Mouse (Mus musculus) CH12.LX (cell line): ENCODE data around the gene Trim26. TPM values are rescaled to one million over a fixed set of nuclear protein-coding genes. Genes with fewer than 3 reads are reported as not detected.

Source experiments
- DNase-seq: peaks from one replicate; pipeline ENCODE4 v3.0.0-alpha.2; 2013; ENCODE audit errors: extremely low read depth
- H3K27ac ChIP-seq: 2 replicates; pipeline ENCODE4 v1.5.1; 2012; ENCODE audit warnings: low read depth, mild to moderate bottlenecking, control low read depth, moderate library complexity; ENCODE audit not compliant: insufficient read depth
- H3K27me3 ChIP-seq: replicated peaks from 2 replicates; pipeline ENCODE3; 2012; ENCODE audit warnings: inconsistent platforms
- H3K36me3 ChIP-seq, 2 experiments: replicated peaks in 1 of 2; 2 replicates each; pipeline versions ENCODE3 to v1.6.1; 2012; ENCODE audit warnings: inconsistent platforms in 1 of 2, low read length in 1 of 2, mild to moderate bottlenecking in 1 of 2, mixed read lengths in 1 of 2, moderate library complexity in 1 of 2; ENCODE audit not compliant: control insufficient read depth in 1 of 2, insufficient read depth in 1 of 2
- H3K4me1 ChIP-seq, 2 experiments: 2 replicates each; pipeline ENCODE4 v1.6.1; 2012; ENCODE audit warnings: inconsistent platforms in 1 of 2, moderate library complexity in 1 of 2; ENCODE audit not compliant: insufficient read depth in 2 of 2, control insufficient read depth in 1 of 2
- H3K4me2 ChIP-seq: 2 replicates; pipeline ENCODE4 v1.6.1; 2012; ENCODE audit warnings: low read depth, mild to moderate bottlenecking, control low read depth; ENCODE audit not compliant: poor library complexity, insufficient read depth, severe bottlenecking
- H3K4me3 ChIP-seq, 3 experiments: fragments of 150-350 bp in 1 of 3; sonication (generic) in 1 of 3; replicated peaks in 1 of 3; 2 replicates each; pipeline versions ENCODE3 to v1.5.1; 2011 to 2012; ENCODE audit warnings: low read depth in 2 of 3, low read length in 2 of 3, mild to moderate bottlenecking in 2 of 3, moderate library complexity in 2 of 3, control low read depth in 1 of 3, improper control_type of control experiment in 1 of 3, inconsistent platforms in 1 of 3, mixed read lengths in 1 of 3; ENCODE audit not compliant: poor library complexity in 1 of 3
- H3K79me2 ChIP-seq: replicated peaks from 2 replicates; pipeline ENCODE4 v1.6.1; 2012; ENCODE audit warnings: mild to moderate bottlenecking, moderate library complexity; ENCODE audit not compliant: control insufficient read depth, poor library complexity, insufficient read depth, severe bottlenecking; ENCODE audit errors: extremely low read depth
- H3K9ac ChIP-seq: 2 replicates; pipeline ENCODE4 v1.6.1; 2012; ENCODE audit warnings: low read depth, mild to moderate bottlenecking, control low read depth, moderate library complexity; ENCODE audit not compliant: insufficient read depth
- H3K9me3 ChIP-seq: replicated peaks from 2 replicates; pipeline ENCODE3; 2012; ENCODE audit warnings: low read length, inconsistent platforms, mixed read lengths
- CHD2 ChIP-seq: IDR thresholded peaks from 2 replicates; pipeline ENCODE4 v1.6.1; 2011; ENCODE audit warnings: low read length, improper control_type of control experiment
- E2F4 ChIP-seq: IDR thresholded peaks from 2 replicates; pipeline ENCODE4 v1.6.1; 2011; ENCODE audit warnings: low read depth, low read length, improper control_type of control experiment; ENCODE audit not compliant: insufficient replicate concordance
- ELF1 ChIP-seq: IDR thresholded peaks from 2 replicates; pipeline ENCODE4 v1.6.1; 2014; ENCODE audit warnings: low read depth, mild to moderate bottlenecking, inconsistent platforms, low read length, improper control_type of control experiment
- GABPA ChIP-seq: IDR thresholded peaks from 2 replicates; pipeline ENCODE4 v1.6.1; 2012; ENCODE audit warnings: low read depth, low read length, improper control_type of control experiment, inconsistent platforms; ENCODE audit not compliant: insufficient replicate concordance
- KAT2A ChIP-seq: IDR thresholded peaks from 2 replicates; pipeline ENCODE4 v1.6.1; 2012; ENCODE audit warnings: low read length, improper control_type of control experiment, inconsistent platforms; ENCODE audit not compliant: insufficient replicate concordance
- POLR2A ChIP-seq: IDR thresholded peaks from 2 replicates; pipeline ENCODE4 v1.6.1; 2011; ENCODE audit warnings: low read depth, mild to moderate bottlenecking, improper control_type of control experiment, low read length
- SIN3A ChIP-seq: IDR thresholded peaks from 2 replicates; pipeline ENCODE4 v1.6.1; 2012; ENCODE audit warnings: low read length, improper control_type of control experiment, inconsistent platforms
- SMC3 ChIP-seq: IDR thresholded peaks from 2 replicates; pipeline ENCODE4 v1.6.1; 2011; ENCODE audit warnings: low read depth, low read length, improper control_type of control experiment
- ZC3H11A ChIP-seq: IDR thresholded peaks from 2 replicates; pipeline ENCODE4 v1.6.1; 2012; ENCODE audit warnings: low read depth, mild to moderate bottlenecking, inconsistent platforms, low read length, improper control_type of control experiment
- ZMIZ1 ChIP-seq: IDR thresholded peaks from 2 replicates; pipeline ENCODE4 v1.6.1; 2012; ENCODE audit warnings: low read depth, mild to moderate bottlenecking, inconsistent platforms, low read length, improper control_type of control experiment
- ZNF384 ChIP-seq: IDR thresholded peaks from 2 replicates; pipeline ENCODE4 v1.6.1; 2012; ENCODE audit warnings: low read depth, low read length, improper control_type of control experiment, inconsistent platforms
- dilution Hi-C: fragments of 300-500 bp; cut with MboI; formaldehyde crosslinking; loops from 2 replicates; pipeline ENCODE4 v1.14.3; 2020; ENCODE audit warnings: low sequenced_read_pairs; ENCODE audit not compliant: extremely low pct_unique_long_range_greater_than_20kb, extremely low pct_ligation_motif_present
- in situ Hi-C: fragments of 300-500 bp; cut with MboI; formaldehyde crosslinking; loops from 3 replicates; pipeline ENCODE4 v1.14.3; 2019; ENCODE audit warnings: low sequenced_read_pairs, low pct_ligation_motif_present, low pct_unique_long_range_greater_than_20kb, mixed read lengths
- polyA plus RNA-seq: library from polyadenylated mRNA; unstranded; fragments of >175 nt; gene quantifications from 2 replicates; pipeline ENCODE4 v1.2.1, GENCODE M21; 2012; ENCODE audit warnings: low read depth; ENCODE audit not compliant: insufficient read length
- total RNA-seq, 2 experiments: library from RNA; depleted of rRNA; stranded (reverse); fragments of 300-350 nt in 1 of 2; fragments of >200 nt in 1 of 2; gene quantifications; 2 replicates each; pipeline ENCODE4 v1.2.3; 2012 to 2014

Trim26 gene
- total and polyA plus RNA-seq, 3 experiments: 14.2 to 67.1 (median 17.1) TPM

- Histone ChIP-seq H3K9ac (no peak overlapping the region), H3K27ac (no peak overlapping the region), H3K4me1 (peaks cover 8 to 53% of the 10 kb centered on the region in 2 experiments), H3K36me3 (peaks cover 6 to 44% of the 10 kb centered on the region in 2 experiments), H3K4me3 (no peak overlapping the region), H3K4me2 (no peak overlapping the region), H3K9me3 (no peaks in the 10 kb centered on the region), H3K27me3 (no peaks in the 10 kb centered on the region), H3K79me2 (peaks cover 3% of the 10 kb centered on the region)
- no peak for TF ChIP-seq SIN3A
- no peak for TF ChIP-seq SMC3
- TF ChIP-seq ZNF384: no peak
- no peak for DNase-seq
- dilution Hi-C loops (no loop called here), in situ Hi-C loops (no loop called here)
Measured at GRCm38 (mm10) chr17:36839931-36840330, 3.0 kb downstream of the Trim26 start.

GRCm38 (mm10) chr17:36840961-36841445 is 4.1 kb downstream of the Trim26 start:
- in situ Hi-C loops: no loop called here
- no peak overlapping the region for H3K4me3 ChIP-seq
- dilution Hi-C loops: no loop called here
- no peak overlapping the region for H3K27ac ChIP-seq
- H3K9me3 ChIP-seq: no peaks in the 10 kb centered on the region
- H3K9ac ChIP-seq: no peak overlapping the region
- peaks cover 3% of the 10 kb centered on the region for H3K79me2 ChIP-seq
- H3K4me1 ChIP-seq: peaks cover 8 to 59% of the 10 kb centered on the region in 2 experiments
- H3K36me3 ChIP-seq: peaks cover 6 to 53% of the 10 kb centered on the region in 2 experiments
- no peak for DNase-seq
- TF ChIP-seq ELF1 (no peak), ZMIZ1 (no peak)
- H3K4me2 ChIP-seq: no peak overlapping the region
- H3K27me3 ChIP-seq: no peaks in the 10 kb centered on the region

GRCm38 (mm10) chr17:36843696-36844095 is 6.8 kb downstream of the Trim26 start:
- dilution Hi-C loops: no loop called here
- H3K27ac ChIP-seq: no peak overlapping the region

More at GRCm38 (mm10) chr17:36843696-36844095, 6.8 kb downstream of the Trim26 start:
- no peaks in the 10 kb centered on the region for H3K27me3 ChIP-seq
- H3K4me2 ChIP-seq: no peak overlapping the region
- peaks cover 12 to 70% of the 10 kb centered on the region in 2 experiments for H3K36me3 ChIP-seq
- no peak for DNase-seq
- TF ChIP-seq POLR2A (no peak), ZC3H11A (no peak), E2F4 (no peak), GABPA (no peak), KAT2A (no peak), CHD2 (no peak)
- H3K9me3 ChIP-seq: no peaks in the 10 kb centered on the region
- no peaks in the 10 kb centered on the region; the same call in 1 of the 2 replicates for H3K79me2 ChIP-seq
- no peak overlapping the region for H3K9ac ChIP-seq
- in situ Hi-C loops: no loop called here
- H3K4me3 ChIP-seq: no peak overlapping the region
- peaks cover 4 to 51% of the 10 kb centered on the region in 2 experiments for H3K4me1 ChIP-seq
